Mouse (Mus musculus): ENCODE measurements around the gene Chil1.

GRCm38 (mm10) chr1:134198197-134198995 is 16.4 kb downstream of the Chil1 start:
- TF ChIP-seq CTCF (conservative IDR thresholded peaks at IDR 0.05; ENCODE audit: insufficient read depth, insufficient read length, low read depth, low read length) (no peak), POLR2A (IDR thresholded peaks at IDR 0.05; ENCODE audit: low read depth, low read length) (no peak)
